Mouse (Mus musculus) lung, postnatal 0 days (tissue): ENCODE data around the gene Slc1a4.

Experiments
- CTCF ChIP-seq: IDR thresholded peaks from 2 replicates; pipeline ENCODE4 v1.5.1; 2016; ENCODE audit warnings: antibody characterized with exemption, mild to moderate bottlenecking
- EP300 ChIP-seq: IDR thresholded peaks from 2 replicates; pipeline ENCODE4 v1.6.1; 2016; ENCODE audit warnings: antibody characterized with exemption, mild to moderate bottlenecking, control low read depth

- TF ChIP-seq CTCF (no peak), EP300 (no peak)
Observed at GRCm38 (mm10) chr11:20347548-20347947, 15.0 kb upstream of the Slc1a4 start.
